Mouse (Mus musculus) retina, embryonic 14.5 days (tissue): ENCODE data around the gene Pdk1.

Experiments used
- DNase-seq: peaks from one replicate; pipeline ENCODE4 v3.0.0-alpha.2; 2015; ENCODE audit warnings: low spot score

Pdk1 gene

DNA sequence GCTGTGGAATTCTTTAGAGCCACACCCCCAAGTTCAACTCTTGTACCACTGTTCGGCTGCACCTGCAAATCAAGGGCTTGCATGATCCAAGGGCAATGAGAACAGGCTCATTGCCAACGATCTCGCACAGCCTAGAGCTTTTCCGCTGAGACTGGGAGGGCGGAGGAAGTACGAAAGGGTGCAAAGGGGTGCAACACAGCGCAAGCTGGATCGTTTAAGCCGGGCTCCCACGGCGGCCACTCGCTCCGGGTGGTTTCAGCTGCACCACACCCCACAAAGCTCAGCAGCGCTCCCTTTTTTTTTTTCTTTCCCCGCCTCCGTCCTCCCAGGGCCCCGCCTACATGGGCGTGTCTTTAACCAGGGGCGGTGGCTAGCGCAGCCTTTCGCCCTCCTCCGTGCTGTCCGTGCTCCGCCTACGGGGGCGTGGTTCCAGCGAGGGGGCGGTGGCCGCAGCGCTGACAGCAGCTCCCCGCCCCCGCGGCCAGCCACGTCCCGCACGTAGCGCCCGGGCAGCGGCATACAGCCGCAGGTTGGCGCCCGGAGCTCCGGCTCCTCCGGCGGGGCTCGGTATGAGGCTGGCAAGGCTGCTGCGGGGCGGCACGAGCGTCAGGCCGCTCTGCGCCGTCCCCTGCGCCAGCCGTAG is at the start of gene Pdk1:
Gene Pdk1 (plus strand): TSS at position 424 of the 643 bp plus-strand sequence.
- peak; percentile 97 for DNase-seq

DNA sequence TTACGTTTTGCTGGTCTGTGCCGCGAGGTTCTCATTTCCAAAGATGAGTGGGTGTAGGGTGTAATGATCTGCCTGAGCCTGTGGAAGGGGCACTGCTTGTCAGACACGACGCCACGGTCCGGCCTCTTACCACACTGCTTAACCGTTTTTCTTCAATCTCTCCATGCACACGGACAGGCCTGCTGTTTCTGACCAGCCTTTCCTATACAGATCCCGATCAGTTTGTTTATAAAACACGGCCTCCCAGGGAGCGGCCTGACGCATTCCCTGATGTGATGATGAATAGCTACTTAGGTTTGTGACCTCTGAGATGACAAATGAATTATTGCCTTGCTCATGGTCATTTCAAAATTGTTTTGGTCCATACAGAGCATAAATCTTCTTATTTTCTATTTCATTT is 48.9 kb upstream of the Pdk1 start:
- no peak for DNase-seq

DNA sequence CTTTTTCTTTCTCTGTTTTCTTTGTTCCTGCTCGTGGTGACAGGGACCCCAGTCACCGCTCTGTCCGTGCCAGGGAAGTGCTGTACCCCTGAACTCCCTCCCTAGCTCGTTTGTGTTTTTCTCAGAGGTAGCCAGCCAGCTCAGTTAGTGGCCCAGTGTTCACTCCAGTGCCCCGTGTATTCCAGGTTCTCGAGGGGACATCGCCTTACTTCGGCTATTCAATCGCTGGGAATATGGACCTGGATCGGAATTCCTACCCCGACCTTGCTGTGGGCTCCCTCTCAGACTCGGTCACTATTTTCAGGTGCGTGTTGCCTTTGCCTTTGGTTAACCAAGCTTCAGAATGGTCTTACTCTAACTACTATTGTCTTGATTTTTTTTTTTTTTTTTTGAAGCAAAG is 45.3 kb upstream of the Pdk1 start:
- no peak for DNase-seq

DNA sequence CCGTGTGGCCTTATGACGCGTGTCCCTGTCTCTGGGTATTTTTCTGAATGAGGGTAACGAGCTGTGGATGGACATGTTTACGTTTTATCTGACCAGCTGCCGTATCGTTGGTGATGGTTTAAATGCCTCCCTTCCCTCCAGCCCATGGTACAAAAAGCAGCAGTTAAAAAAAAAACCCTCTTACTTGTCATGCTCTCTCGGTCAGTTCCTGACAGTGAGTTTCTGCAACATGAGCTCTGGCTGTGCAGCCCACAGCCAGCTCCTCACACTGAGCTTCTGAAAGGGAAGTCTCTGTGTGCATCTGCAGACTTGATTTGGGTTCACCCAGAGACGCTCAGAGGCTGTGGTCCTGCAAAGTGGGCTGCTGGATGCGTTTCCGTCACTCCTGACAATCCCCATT is 44.1 kb upstream of the Pdk1 start:
- no peak for DNase-seq

DNA sequence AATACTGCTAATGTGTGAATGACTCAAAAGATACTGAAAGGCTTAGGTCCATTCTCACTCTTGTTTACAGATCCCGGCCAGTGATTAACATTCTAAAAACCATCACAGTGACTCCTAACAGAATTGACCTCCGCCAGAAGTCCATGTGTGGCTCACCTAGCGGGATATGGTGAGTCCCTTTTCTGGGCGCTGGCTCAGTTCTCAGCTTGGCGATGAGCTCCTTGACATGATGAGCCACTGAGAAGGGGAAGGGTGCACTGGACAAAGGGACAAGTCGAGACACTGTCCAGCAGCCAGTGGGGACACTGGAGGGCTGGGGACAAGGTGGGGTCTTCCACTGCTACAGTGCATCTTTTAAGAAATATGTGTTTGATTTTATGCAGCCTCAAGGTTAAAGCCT is 39.4 kb upstream of the Pdk1 start:
- DNase-seq = no peak

DNA sequence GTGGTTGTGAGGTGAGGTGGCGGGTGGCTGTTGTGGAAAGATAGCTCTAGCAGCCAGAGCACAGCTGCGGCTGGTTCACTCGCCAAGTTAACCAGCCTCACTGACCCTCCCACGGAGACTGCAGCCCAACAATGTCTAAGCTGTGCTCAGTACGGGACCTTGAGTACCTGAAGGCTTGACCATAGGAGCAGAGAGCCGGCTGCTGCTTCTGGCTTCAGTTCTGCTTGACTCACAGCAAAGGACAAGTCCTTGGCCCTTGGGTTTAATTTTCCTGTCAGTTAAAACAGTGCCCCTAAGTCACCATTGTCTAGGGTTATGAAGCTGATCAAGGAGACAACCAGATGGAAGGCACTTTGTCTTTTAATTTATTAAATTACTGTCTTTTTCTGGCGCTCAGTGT is 38.7 kb upstream of the Pdk1 start:
- DNase-seq = no peak

DNA sequence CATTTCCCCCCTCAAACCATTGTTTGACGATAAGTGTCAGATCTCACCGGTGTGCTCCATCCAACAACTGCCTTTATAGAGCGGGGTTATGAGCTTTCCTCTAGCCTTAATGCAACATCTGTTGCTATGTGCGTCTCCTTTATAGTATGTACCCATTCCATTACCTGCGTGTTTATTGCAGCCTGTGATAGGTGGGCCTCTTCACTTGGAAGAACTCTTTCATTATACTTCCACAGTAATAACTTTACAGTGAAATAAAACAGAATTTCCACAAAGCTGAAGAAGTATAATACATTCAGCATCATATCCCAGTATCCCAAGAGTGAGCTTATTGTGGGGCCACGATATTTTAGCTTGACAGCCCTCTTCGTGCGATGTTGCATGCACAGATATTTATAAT is 37.5 kb upstream of the Pdk1 start:
- no peak for DNase-seq

DNA sequence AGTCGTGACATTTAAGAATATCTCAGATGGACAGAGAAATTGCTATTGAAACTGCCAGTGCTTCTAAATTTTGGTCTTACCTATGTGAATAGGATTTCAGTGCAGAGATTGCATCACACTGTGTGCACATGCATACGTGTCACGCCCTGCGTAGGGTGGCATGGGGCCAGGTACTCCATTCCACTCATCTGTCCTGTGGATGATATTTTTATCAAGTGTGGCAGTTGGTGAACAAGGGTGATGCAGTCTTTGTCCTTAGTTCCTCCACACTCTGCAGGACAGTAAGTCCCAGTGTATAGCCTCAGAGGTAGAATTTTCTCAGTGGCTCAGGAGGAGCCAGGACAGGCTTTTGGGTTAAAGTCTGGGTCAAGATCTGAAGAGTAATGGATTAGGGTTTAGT is 36.8 kb upstream of the Pdk1 start:
- DNase-seq = no peak

DNA sequence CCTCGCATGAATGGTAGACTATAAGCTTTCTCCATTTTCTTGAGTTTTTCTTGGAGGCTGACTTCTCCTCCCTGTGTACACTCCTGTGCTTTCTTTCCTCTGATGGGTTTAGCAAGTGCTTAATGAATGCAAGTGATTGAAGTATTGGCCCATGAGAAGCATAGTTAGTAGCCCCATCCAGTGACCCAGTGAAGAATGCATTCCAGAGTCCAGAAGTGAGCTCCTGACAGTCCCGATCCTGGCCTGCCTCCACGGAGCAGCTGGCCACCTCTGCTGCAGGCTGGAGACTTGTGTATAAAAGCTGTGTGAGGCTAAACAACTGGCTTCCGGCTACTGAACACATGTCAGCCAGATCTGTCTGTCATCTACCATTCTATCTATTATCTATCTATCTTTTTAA is 35.8 kb upstream of the Pdk1 start:
- DNase-seq = no peak

DNA sequence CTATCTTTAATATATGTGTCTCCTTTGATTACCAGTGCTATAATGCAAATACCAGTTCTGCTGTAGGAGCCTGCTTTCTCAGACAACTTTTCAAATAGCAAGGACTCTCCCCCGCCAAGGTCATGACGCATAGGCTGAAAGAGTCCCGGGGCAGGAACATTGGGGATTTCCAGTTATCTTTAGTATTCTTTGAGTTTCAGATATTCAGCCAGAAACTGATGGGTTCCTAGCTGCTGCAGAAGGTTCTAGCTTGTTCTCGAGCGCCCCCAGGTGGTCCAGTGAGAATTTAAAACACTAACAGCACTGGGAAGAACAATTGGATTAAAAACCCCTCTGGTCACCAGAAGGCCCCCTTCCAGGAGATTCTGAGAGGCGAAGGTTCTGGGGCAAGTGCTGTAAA is 35.2 kb upstream of the Pdk1 start:
- peak; percentile 87 for DNase-seq

DNA sequence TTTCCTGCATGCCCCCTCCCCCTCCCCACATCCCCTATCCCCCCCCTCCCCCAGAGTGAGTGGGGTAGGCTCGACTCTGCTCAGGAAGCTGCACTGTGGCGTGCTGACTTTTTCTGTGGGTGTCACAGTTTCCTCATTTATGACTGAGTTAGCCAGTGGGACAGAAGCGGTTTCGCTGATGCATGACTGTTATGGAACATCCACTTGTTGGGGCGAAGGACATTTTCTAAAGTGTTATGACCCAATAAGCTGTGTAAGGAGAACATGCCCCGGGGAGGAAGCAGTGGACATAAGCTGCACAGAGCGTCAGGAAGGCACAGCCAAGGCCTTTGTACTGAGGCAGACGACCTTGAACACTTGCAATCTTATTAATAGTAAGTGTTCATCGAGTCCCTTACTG is 29.7 kb upstream of the Pdk1 start:
- no peak for DNase-seq

DNA sequence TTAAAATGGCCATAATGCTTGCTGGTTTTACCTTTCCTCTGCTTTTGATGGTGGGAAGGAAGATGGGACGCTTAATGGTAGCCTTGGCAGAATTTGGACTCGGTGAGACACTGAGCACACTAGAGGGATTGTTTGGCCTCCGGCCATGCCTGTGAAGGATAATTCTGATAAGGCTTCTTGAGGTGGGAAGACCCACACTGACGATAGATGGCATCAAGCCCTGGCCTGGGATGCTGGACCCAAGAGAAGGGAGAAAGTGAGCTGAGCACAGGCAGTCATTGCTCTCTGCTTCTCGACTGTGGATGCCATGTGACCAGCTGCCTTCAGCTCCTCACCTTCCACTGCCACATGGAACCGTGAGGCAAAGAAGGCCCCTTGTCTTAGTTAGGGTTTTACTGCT is 28.1 kb upstream of the Pdk1 start:
- no peak for DNase-seq

DNA sequence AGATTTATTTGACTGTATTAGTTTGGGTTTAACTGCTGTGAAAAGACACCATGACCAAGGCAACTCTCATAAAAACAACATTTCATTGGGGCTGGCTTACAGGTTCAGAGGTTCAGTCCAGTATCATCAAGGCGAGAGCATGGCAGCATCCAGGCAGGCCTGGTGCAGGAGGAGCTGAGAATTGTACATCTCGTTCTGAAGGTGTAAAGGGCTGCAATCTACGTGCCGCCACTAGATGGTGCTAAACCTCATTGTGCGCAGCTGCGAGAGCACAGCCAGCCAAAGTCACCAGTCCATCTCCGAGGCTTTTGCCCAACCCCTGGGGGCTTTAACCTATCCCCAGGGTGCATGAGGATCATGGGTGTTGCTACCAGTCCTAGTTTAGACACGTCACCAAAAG is 20.9 kb upstream of the Pdk1 start:
- peak; percentile 44 for DNase-seq

DNA sequence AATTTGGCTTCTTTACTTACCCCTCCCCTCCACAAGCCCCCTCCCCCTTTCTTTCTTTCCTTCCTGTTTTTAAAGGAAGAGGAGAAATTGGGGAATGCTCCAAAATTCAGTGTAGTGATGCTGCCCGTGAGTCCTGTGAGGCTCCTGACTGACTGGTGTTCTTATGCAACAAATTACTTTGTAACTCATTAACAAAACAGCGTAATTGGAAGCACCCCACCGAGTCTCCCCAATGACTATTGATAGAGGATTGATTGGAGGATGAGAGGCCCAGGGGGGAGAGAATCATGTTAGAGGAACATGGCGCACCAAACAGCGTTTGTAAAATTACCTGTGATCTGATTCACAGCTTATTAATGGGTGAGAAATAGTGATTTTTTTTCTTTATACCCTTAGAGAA is 17.9 kb upstream of the Pdk1 start:
- no peak for DNase-seq

DNA sequence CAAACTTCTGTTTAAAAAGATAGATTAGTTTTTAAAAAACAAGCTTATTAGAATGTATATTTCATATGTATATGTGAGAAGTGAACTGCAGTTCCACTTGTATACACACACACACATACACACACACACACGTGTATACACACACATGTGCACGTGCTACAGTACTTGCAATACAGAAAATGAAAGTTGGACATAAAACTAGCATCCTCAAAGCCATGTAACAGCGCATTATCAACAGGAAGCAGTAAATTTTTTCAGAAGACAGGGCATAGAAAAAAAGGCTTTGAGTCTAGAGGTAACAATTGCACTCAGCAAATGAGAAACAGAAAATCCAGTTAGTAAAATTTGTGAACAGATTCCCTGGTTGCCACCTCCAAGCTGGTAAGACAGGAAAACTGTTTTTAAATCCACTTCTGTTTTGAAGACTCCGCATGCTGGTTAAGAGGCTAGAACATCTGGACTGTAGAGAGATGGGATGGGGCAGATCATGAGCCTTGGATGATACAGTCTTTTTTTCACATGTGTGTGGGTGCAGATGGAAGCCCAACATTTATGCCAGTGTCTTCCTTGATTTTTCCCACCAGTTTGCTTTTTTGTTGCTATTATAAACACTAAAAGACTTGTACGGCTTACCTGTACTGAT is 9.4 kb upstream of the Pdk1 start:
- DNase-seq = no peak

DNA sequence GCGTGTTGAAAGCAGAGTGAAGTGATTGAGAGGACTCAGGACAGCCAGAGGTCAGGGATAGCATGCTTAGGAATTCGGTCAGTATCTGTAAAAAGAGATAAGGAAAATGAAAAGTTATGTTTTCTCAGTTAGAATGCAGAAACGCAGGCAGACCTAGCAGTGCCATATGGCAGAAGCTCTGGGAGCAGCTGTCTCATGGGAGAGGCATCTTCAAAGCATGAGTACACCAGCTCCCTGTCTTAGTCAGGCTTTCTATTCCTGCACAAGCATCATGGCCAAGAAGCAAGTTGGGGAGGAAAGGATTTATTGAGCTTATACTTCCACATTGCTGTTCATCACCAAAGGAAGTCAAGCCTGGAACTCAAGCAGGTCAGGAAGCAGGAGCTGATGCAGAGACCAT is 8.0 kb upstream of the Pdk1 start:
- no peak for DNase-seq

DNA sequence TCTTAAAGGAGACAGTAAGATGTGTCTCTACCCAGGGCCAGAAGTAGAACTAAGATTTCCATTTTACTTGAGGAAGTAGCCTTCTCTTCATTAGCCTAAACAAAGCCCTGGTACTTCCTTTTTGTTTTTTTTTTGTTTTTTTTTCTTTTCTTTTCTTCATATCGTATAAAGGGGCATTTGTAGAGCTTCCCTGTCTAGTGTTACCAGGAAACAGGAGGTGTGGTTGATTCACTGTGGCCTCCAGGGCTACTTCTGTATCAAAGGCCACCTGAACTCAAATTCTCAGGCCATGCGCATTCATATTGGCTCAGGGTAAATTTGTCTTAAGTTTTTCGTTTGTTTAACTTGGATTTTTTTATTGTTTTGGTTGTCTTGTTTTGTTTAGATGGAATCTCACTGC is 7.1 kb upstream of the Pdk1 start:
- DNase-seq = no peak

DNA sequence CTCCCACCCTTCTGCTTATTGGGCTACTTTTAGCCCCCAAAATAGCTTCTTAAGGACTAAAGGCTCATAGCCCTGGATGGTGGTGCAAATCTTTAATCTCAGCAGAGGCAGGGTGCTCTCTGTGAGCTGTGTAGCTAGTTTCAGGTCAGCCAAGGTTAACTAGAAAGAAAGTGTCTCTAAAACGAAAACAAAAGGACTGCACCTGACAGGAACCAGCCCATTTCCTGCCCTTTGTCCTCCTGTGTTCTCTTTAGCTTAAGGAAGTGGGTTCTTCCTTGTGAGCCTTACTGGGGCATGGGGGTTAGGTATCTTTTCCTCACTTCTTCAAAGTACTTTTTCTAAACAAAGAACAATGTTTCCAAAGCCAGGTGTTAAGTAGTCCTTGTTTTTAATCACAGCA is 6.5 kb upstream of the Pdk1 start:
- no peak for DNase-seq

DNA sequence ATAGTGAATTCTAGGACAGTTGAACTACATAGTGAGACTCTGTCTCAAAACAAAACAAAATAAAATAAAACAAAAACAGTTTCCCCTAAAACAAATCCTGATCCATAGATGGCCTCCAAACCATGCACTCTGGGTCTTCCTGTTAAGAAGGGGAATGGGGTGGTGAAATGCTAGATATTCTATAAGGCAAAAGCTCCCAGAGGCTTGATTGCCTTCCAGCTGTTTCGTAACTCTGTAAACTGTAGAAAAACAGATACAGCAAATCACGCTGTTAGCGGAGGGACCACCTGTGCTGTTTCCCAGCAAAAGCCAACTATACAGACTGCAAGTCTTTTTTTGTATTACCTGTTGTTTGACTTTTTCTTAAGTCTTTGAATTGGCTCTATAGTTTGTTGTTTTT is 6.0 kb upstream of the Pdk1 start:
- no peak for DNase-seq

DNA sequence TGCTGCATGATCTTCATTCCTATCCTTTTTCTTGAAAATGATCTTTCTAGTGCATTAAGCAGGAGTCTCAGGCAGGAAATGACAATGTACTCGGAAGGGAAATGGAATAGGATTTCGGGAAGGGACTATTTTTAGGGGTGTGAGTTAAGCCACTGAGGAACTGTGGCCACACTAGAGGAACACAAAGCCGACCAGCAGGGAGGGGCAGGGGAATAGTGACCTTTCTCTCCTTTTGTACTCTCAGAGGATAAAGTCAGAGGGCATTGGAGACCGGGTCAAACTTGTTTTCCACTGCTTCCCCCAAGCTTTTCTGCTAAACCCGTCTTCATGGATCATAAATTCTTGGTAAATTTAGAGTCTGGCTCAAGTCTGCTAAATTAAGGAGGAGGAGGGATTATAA is 5.5 kb upstream of the Pdk1 start:
- no peak for DNase-seq

DNA sequence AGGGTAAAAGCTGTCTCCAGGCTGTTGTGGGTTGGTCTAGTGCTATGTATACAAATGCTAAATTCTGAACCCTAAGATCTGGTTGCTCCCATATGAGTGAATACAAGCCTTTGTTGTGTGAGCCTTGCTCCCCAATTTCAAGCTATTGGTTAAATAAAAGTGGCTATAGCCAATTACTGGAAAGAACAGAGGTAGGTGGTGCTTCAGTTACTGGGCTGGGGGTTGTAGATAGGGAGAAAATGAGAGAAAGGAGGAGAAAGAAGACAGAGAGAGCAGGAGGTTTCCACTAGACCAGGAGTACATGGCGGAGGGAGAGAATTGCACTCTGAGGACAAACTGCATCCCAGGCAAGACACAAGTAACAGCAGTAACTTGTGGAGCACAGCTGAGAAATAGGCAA is 4.8 kb upstream of the Pdk1 start:
- no peak for DNase-seq

DNA sequence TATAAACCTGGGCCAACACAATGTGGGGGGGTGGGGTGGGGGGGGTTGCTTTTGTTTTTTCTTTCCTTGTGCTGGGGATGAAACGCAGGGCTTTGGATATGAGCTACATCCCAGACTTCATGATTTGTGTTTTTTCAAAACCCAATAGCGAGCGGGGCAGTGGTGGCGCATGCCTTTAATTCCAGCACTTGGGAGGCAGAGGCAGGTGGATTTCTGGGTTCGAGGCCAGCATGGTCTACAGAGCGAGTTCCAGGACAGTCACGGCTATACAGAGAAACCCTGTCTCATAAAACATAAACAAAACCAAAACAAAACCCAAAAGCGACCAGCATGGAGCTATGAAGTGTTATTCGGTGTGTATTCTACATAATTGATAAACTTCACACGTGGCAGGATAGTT is 883 bp upstream of the Pdk1 start:
- DNase-seq = no peak

DNA sequence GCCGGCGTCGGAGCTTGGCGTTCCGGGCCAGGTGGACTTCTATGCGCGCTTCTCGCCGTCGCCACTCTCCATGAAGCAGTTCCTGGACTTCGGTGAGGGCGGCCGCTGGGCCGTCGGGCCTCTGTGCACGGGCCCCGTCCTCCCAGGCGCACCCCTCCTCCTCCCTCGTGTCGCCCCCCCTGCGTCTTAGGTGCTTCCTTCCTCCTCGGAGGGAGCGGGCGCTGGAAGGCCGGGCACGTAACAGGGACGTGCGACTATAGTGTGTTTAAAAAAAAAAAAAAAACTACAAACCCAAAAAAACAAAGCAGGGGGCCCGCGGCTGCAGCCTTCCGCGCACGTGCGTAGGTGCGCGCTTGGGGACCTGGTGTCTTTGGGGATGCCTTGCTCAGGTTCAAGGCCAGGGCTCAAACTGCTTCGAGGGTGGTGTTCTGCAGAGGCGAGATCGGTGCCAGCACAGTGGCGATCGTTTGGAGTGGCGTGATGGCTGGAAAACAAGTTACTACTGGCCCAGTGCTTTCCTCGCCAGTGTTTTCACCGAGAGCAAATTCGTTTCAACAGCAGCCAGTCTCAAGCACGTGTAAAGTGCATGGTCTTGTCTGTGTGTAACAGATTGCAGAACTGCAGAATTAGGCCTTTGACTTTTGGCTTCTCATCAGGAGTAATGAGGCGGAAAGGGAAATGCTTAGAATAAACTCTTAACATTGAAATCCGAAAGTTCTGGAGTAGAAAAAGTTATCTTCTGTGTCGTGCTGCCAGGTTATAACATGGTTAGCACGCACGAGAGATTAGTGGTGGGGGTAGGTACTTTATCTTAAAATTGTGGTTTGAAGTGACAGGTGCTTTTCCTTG is 674 bp downstream of the Pdk1 start:
- peak; percentile 27 for DNase-seq

DNA sequence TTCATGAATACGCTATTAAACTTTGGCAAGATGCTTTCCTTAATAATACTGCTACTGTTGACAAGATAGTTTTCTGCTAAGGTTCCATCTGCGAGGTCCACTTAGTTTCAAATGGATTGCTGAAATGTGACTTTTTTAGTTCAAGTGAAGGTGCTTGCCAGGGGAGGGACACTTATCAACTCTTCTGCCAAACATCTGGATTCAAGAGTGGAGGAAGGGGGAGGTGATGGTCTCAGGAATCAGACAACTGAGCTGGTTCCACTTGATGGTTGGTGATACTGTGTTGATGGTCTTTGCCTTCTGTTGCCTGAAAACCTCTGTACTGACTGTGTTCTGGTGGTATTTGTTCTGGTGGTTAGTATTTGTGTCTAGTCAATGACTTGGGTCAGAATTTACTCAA is 1.4 kb downstream of the Pdk1 start:
- DNase-seq = no peak
